Mouse (Mus musculus) skeletal muscle tissue, adult 2 months (tissue): Measurements from ENCODE around the gene Kndc1.

Source experiments
- DNase-seq: peaks from one replicate; pipeline ENCODE4 v3.0.0-alpha.2; 2012; ENCODE audit warnings: low read depth, low spot score

Gene Kndc1

DNA sequence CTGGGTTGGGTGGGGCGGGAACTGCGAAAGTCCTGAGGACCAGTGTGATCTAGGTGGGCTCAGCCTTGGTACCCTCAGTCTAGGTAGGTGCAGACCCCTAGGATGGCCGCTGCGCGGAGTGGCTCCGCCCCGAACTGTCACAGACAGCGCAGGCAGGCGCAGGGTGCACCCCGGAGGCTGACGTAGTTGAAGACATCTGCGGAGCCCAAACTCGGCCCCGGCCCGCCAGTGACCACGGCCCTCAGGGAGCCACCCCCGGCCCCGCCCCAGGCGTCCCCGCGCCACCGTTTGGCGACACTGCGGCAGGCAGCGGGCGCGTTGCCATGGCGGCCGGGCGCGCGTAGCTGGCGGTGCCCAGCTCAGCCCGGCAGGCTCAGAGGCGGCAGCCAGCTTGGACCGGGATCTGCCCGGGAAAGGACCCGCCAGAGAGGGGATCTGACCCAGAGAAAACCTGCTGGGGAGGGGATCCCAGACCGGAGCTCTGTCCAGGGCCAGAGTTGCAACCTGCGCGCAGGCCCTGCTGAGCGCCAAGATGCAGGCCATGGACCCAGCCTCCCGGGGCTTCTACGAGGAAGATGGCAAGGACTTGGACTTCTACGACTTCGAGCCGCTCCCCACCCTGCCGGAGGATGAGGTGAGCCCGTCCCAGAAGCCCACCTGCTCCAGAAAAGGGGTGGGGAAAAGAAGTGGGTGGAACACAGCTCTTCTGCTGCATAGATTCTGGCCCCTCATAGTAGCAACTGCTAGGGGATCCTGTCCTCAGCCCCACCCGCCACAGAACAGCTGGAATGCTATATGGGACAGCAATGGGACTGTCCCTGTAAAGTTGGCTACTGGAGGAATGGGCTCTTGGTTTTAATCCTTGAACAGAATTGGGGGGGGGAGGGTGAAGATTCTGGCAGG, at the start of gene Kndc1:
Gene Kndc1 (plus strand): TSS at position 42 of the 903 bp plus-strand sequence.
- DNase-seq: no peak

DNA sequence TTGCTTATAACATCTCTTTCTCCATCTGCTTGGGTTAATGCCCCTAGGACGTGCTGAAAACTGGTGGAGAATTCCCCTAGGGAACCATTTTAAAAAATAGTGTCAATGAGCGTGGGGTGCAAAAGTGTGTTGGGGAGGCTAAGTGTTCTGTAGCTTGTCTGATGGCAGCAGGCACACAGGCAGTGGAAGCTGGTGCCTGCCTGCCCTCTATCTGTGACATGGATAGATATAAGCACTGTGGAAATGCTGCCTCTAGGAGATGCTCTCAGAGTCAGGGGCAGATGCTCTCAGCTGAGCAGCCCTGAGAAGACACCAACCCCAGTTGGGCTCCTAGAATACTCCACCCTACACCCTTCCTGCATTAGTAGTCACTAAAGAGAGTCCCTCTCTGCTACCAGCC, 49.4 kb upstream of the Kndc1 start:
- no peak for DNase-seq

DNA sequence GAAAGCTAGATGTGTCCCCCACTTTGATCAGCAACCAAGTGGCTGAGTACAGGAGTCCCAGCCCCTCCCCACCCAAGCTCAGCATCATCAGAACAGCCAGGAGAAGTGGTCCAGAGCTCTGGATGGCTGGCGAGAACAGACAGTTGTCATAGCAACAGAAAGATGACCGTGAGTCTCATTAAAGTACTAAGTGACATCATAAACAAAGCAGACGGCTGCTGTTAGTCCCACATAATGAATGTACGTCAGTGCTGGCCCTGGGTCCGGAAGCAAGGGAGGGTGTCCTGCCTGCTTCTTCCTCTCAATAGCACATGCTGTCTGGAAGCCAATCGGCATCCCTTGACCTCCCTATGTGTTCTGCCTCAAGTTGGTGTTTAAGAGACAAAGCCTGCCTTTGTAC, 44.3 kb upstream of the Kndc1 start:
- no peak for DNase-seq

GRCm38 (mm10) chr7:139850677-139851076, 43.8 kb upstream of the Kndc1 start:
- no peak for DNase-seq

DNA sequence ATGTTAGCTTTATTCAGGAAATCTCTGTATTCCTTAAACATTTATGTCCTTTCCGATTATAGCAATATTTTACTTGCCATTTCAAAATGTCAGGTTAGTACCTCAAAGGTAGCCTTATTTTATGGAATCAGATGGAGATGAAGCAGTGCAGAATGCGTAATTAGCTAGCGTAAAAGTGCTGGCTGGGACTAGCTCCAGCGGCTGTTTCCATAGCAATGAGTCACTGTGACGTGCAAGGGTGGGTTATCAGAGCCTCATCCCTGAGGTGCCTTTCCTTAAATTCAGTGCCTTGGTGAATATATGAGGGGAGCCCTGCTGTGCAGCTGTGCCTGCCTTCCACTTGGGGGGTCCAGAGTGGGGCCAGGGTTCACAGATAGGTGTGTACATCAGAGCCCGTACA, 43.4 kb upstream of the Kndc1 start:
- no peak for DNase-seq

DNA sequence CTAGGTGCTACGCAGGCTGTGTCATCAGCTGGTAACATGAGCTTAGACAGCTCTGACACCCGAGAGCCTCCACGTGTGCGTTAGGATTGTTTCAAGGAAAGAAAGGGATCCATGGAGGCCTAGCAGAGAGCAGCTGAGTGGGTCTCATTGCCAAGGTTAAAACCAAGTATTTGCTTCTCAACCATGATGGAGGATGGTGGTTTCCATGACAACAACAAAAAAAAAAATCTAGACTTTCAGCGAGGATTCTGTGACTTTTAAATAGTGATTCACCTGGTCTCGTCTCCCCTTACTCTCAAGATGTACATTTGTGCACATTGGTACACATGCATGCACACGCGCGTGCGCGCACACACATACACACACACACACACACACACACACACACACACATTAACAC, 39.2 kb upstream of the Kndc1 start:
- DNase-seq: no peak

DNA sequence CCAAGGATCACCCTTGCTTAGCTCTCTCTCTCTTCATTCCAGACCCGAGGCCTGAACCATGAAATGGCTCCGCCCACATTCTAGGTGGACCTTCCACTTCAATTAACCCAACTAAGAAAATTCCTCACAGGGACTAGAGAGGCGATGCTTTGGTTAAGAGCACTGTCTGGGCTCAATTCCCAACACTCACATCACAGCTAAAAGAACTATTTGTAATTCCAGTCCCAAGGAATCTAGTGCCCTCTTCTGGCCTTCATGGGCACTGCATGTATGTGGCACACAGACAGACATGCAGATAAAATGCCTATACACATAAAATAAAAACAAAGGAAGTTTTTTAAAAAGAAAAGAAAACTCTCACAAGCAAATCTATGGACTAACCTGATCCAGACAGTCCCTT, 33.1 kb upstream of the Kndc1 start:
- peak; percentile 38 for DNase-seq

- no peak for DNase-seq
These were observed 31.4 kb upstream of the Kndc1 start for GRCm38 (mm10) chr7:139863076-139863475.

GRCm38 (mm10) chr7:139864253-139864652, 30.2 kb upstream of the Kndc1 start:
- no peak for DNase-seq

- DNase-seq: no peak
These were observed 29.6 kb upstream of the Kndc1 start for GRCm38 (mm10) chr7:139864871-139865270.

- DNase-seq: no peak
These were observed 23.5 kb upstream of the Kndc1 start for GRCm38 (mm10) chr7:139871014-139871413.

DNA sequence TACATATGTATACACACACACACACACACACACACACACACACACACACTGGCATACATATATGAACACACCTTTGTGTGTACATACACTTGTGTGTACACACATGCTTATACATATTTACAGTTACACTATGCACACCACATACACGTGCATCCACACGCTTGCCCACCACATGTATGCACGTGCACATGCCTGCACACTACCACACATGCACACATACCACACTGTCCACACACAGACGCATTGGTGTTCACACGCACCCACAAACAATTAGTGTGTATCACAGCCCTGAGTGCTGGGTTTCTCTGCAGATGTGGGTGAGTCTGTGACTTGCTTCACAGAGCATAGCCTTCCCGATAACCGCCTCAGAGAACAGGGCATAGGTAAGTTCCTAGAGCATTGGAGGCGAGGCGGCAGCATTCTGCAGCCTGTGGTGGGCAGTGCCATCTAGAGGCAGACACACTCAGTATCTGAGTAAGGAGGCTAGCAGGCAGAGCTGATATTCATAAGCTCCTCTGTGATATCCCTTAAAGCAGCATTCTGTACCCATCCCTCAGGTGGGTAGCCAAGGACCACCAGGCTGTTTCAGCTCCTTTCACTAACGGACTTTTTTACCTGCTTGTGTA, 17.2 kb upstream of the Kndc1 start:
- no peak for DNase-seq

DNA sequence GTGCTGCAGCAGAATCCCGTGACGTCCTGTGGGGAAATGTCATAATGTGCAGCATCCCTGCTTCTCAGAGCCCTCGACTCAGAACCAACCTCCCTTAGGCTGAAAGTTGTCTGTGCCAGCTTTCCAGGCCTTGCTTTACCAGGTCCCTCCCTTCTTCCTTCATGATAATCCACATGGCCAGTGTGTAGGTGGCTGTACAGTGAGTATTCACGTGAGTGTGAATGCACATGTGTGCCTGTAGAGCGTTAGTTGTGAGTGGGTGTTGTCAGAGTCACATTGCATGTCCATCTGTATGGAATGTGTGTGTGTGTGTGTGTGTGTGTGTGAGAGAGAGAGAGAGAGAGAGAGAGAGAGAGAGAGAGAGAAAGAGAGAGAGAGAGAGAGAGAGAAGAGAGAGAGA, 16.4 kb upstream of the Kndc1 start:
- no peak for DNase-seq

DNA sequence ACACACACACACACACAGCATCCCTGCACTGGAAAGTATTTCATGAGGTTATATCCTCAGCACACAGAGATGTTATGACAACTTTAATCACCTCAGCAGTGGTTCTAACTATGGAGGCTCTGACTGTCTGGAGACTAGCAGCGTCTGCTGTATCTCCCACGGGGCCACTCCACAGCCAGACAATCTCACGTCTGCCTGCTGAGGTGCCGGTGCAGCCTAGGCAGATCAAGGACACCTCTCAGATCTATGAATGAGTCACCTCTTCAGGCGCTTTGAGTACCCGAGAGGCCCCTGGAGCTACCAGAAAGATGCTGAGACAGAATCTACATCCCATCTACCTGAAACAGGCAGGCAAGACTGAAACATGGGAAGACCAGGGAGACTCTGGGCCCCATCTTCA, 15.9 kb upstream of the Kndc1 start:
- no peak for DNase-seq

DNA sequence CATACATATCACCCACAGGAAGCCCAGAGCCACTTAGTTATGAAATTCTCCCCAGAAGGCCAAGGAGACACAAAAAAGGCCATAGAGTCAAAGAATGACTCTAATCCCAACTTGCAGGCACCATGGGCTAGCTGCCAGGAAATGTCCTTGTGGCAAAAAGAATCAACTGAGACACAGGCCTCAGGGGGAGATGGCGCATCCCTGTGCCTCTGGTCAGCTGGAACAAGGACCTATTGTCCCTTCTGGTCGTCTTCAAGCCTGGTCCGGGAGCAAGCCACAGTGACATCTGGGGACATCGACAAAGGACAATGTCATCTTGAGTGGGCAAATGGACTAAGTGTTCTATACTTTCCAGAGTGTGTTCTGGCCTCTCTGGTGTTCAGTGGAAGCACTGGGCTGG, 11.0 kb upstream of the Kndc1 start:
- no peak for DNase-seq

DNA sequence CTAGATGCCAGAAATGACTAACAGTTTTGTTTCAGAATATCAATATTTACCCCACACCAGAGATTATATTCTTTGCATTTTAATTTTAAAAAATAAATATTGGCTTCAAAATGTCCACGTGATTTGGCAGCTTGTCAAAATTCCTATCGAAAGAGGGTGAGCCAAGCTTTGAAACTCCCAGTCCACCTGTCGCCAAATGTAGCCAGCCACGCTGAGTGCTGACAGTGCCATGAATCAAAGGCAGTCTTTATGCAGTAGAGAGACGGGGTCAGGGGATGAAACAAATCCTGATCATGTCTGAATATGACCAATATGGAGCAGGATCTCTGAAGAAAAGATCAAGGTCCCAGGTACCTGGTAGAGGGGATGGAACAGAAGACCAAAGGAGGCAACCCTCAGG, 2.7 kb upstream of the Kndc1 start:
- no peak for DNase-seq

DNA sequence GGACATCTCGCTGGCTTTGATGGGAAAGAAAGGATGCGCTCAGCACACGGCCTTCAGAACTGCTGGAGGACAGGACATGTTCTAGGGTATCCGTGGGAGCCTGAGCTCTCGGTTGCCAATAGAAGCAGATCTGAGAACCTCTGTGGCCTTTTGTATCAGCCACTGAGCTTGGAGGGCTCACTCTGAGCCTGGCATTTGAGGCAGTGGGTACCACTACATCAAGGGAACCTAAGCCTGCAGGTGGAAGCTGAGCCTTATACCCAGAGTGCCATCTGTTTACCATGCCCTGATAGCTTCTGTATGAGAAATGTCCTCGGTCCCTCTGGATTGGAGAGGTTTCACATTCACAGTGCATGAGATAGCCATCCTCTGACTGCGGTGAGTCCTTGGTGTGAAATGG, 1.8 kb downstream of the Kndc1 start:
- DNase-seq: no peak

DNA sequence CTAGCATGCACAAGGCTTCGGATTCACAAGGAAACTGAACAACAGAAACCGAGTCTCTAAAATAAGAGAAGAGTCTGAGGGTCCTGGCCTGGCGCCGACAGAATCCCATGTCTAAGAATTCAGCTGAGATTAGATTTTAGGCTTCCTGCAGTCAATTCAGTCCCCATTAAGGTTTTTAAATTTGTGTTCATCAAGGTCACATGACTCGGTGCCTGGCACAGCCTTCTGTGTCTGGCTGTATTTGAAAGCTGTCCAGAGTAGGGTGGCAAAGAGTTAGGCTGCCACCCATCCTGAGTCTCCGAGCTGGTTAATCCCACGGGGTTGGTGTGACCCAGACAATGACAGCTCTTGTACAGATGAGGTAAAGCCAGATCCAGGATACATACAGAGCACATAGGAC, 2.3 kb downstream of the Kndc1 start:
- DNase-seq: no peak

GRCm38 (mm10) chr7:139898606-139899005, 4.1 kb downstream of the Kndc1 start:
- DNase-seq: no peak

DNA sequence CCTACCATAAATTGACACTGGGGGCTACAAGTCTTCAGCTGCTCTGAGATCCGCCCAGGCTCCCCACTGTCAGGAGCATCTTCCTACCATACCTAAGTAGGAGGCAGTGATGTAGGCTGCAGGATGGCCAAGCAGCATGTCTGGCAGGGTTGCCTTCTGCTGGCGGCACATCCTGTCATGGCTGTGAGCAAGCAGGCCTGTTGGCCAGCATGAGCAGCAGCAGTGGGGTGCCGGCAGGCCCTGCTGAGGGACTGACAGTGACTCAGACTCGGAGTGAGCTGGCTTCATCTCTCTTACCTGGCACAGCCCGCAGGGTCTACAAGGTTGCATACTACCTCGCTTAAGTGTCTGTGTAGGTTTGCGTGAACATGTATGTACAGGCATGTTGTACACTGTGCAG, 5.0 kb downstream of the Kndc1 start:
- no peak for DNase-seq

- DNase-seq: no peak
These were observed 6.0 kb downstream of the Kndc1 start for GRCm38 (mm10) chr7:139900456-139900855.

GRCm38 (mm10) chr7:139900896-139901295, 6.4 kb downstream of the Kndc1 start:
- no peak for DNase-seq

DNA sequence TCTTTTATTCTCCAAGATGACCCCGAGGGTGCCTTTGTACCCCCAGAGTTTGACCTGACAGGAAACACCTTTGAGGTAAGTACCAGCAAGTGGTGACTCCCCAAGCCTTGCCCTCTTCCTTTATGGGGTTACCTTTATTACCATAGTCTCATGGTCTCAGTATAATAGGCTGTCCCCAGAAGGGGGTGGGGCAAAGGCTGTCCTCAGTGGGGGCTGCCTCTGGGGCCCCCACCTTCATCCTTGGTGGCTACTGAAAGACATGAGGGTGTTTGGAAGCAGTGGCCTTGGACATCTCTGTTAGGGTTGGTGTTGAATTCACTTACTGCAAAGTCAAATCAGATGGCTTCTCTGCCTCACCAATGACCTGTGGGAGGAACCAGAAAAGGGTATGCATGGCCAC, 7.5 kb downstream of the Kndc1 start:
- no peak for DNase-seq
